Mouse (Mus musculus) olfactory bulb, adult 2 months (tissue): ENCODE measurements around the gene Ar. TPM values are rescaled to one million over a fixed set of nuclear protein-coding genes. Genes with fewer than 3 reads are reported as not detected.

Experiments used
- H3K27ac ChIP-seq: fragments of 200-500 bp; 2 replicates; pipeline ENCODE4 v1.5.1; 2012; ENCODE audit warnings: low read depth, low read length; ENCODE audit not compliant: insufficient read depth
- H3K4me1 ChIP-seq: fragments of 200-500 bp; 2 replicates; pipeline ENCODE4 v1.6.1; 2012; ENCODE audit warnings: low read length; ENCODE audit not compliant: control insufficient read depth, insufficient read depth
- H3K4me3 ChIP-seq: fragments of 200-500 bp; 2 replicates; pipeline ENCODE4 v1.5.1; 2012; ENCODE audit warnings: mild to moderate bottlenecking, low read depth, low read length, moderate library complexity; ENCODE audit not compliant: insufficient read depth
- CTCF ChIP-seq: fragments of 200-500 bp; IDR thresholded peaks from 2 replicates; pipeline ENCODE4 v1.5.1; 2012; ENCODE audit warnings: low read depth, mild to moderate bottlenecking, low read length, moderate library complexity; ENCODE audit not compliant: insufficient read depth
- POLR2A ChIP-seq: fragments of 200-500 bp; IDR thresholded peaks from 2 replicates; pipeline ENCODE4 v1.6.1; 2012; ENCODE audit warnings: mild to moderate bottlenecking, low read depth, low read length, moderate library complexity; ENCODE audit not compliant: insufficient read depth
- WGBS: fragments of 180-500 bp; shearing (Covaris S2); methylation state at CpG from one replicate; pipeline ENCODE4 v1.1.7; 2018; 5-methylcytosine and 5-hydroxymethylcytosine counted together
- polyA plus RNA-seq: library from polyadenylated mRNA; stranded (reverse); fragments of >200 nt; gene quantifications from 2 replicates; pipeline ENCODE4 v1.2.4, GENCODE M21; 2012; ENCODE audit warnings: low replicate concordance; ENCODE audit not compliant: missing spikeins, insufficient read depth, insufficient read length

Ar gene
- polyA plus RNA-seq, 1 experiment = not detected

DNA sequence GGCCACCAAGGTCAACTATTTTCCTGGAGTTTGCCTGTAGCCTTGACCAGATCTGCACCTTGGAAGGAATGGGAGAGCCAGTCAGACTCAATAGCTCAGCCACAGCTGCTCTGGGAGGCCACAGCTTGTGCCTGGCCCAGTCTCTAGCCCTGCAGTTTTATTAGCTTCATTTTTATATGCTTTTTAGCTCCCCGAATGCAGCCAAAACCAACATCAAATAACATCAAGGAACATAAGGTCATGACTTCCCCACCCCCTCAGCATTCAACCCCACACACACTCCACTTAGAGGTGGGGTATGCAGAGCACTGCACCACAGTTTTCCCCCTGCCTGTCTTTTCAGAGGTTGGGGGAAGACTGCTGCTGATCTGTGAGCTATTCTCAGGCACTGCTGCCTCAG is 198.9 kb downstream of the Ar start:
- no peaks in the 10 kb centered on the region for H3K4me1 ChIP-seq
- no peak overlapping the region for H3K27ac ChIP-seq
- WGBS = 57% methylated on average over 1 of the region's 1 CpGs
- TF ChIP-seq CTCF (no peak), POLR2A (no peak)
- no peak overlapping the region for H3K4me3 ChIP-seq

DNA sequence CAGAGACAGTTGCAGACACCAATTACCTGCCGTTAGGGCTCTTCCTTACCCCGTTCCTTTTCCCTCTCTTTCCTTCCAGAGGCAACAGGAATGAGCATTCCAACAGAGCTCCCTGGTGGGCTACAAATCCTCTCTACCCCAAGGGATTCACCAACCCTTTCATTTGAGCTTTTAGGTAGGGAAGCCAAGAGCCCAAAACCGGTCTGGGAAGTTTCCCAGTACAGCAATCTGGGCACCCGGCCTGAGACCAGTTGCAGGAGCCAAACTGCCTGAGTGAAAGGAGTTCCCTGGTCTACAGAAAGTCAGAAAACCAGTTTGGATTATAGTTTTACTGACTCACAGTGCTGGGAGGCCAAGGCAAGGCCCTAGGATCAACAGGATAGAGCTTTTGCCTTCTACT is 199.5 kb downstream of the Ar start:
- H3K4me1 ChIP-seq = no peaks in the 10 kb centered on the region
- no peak overlapping the region for H3K4me3 ChIP-seq
- TF ChIP-seq CTCF (no peak), POLR2A (no peak)
- WGBS = 50% methylated on average over 4 of the region's 4 CpGs
- H3K27ac ChIP-seq = no peak overlapping the region
